Mouse (Mus musculus) heart, embryonic 16.5 days (tissue): ENCODE measurements around the gene Eif4g3. TPM values are rescaled to one million over a fixed set of nuclear protein-coding genes. Genes with fewer than 3 reads are reported as not detected.
A peak's percentile ranks its signal among the peaks of the same experiment; 100 is the strongest.

Experiments
- ATAC-seq: fragments of 200-750 bp; cut with Nextera tagmentation; replicated peaks from 2 replicates; pipeline ENCODE4 v1.8.0; 2017; ENCODE audit warnings: moderate number of reproducible peaks; ENCODE audit not compliant: insufficient read depth, low FRiP score; ENCODE audit errors: extremely low read depth
- H3K27ac ChIP-seq: fragments of 300-500 bp; sonication (generic); 2 replicates; pipeline ENCODE4 v1.5.1; 2014; ENCODE audit warnings: mild to moderate bottlenecking, low read length, control low read depth, moderate library complexity
- H3K27me3 ChIP-seq: fragments of 300-500 bp; sonication (generic); 2 replicates; pipeline ENCODE4 v1.6.1; 2014; ENCODE audit warnings: low read length, mixed read lengths; ENCODE audit not compliant: control insufficient read depth, insufficient read depth
- H3K36me3 ChIP-seq: fragments of 300-500 bp; sonication (generic); 2 replicates; pipeline ENCODE4 v1.6.1; 2014; ENCODE audit not compliant: control insufficient read depth, insufficient read depth
- H3K4me1 ChIP-seq: fragments of 300-500 bp; sonication (generic); 2 replicates; pipeline ENCODE4 v1.6.1; 2014; ENCODE audit warnings: low read length, mixed read lengths; ENCODE audit not compliant: control insufficient read depth, insufficient read depth
- H3K4me2 ChIP-seq: fragments of 300-500 bp; sonication (generic); 2 replicates; pipeline ENCODE4 v1.6.1; 2014; ENCODE audit warnings: low read depth, mild to moderate bottlenecking, control low read depth, low read length
- H3K4me3 ChIP-seq: fragments of 300-500 bp; sonication (generic); 2 replicates; pipeline ENCODE4 v1.5.1; 2014; ENCODE audit warnings: mild to moderate bottlenecking, control low read depth, low read length
- H3K9ac ChIP-seq: fragments of 300-500 bp; sonication (generic); 2 replicates; pipeline ENCODE4 v1.6.1; 2014; ENCODE audit warnings: low read length, control low read depth
- H3K9me3 ChIP-seq: fragments of 300-500 bp; sonication (generic); replicated peaks from 2 replicates; pipeline ENCODE4 v1.6.1; 2016; ENCODE audit warnings: low read length; ENCODE audit not compliant: control insufficient read depth
- WGBS: fragments of 180-500 bp; shearing (Covaris S2); extraction: QIAGEN DNeasy Blood & Tissue Kit; methylation state at CpG from one replicate; pipeline ENCODE4 v1.1.7; 2014; 5-methylcytosine and 5-hydroxymethylcytosine counted together
- polyA plus RNA-seq: library from polyadenylated mRNA; unstranded; fragments of >200 nt; fragmentation: Nextera tagmentation; extraction: Ambion mirVana; gene quantifications from 2 replicates; pipeline ENCODE4 v1.2.1, GENCODE M21; 2015

Gene Eif4g3
- polyA plus RNA-seq, 1 experiment from 2014 or later = 18.9 TPM

DNA sequence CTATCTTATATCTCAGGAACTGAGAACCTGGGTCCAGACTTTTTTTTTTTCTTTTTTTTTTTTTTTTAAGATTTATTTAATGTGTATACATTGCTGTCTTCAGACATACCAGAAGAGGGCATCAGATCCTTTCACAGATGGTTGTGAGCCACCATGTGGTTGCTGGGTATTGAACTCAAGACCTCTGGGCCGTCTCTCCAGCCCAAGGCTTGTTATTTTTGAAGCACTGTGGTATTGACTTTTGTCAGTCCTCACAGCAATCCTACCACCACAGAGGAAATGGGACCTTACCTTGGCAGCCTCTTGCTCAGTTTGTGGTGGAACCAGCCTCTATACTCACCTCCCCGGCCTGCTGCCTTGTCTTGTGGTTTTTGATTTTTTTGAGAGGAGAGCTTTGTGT is 137.3 kb downstream of the Eif4g3 start:
- Histone ChIP-seq H3K4me2 (no peak overlapping the region), H3K36me3 (peaks cover 27% of the 10 kb centered on the region), H3K4me1 (no peaks in the 10 kb centered on the region), H3K27ac (no peak overlapping the region), H3K27me3 (no peaks in the 10 kb centered on the region), H3K9me3 (no peaks in the 10 kb centered on the region), H3K9ac (no peak overlapping the region), H3K4me3 (no peak overlapping the region)
- WGBS = 73% methylated on average over 2 of the region's 2 CpGs
- ATAC-seq = no peak

DNA sequence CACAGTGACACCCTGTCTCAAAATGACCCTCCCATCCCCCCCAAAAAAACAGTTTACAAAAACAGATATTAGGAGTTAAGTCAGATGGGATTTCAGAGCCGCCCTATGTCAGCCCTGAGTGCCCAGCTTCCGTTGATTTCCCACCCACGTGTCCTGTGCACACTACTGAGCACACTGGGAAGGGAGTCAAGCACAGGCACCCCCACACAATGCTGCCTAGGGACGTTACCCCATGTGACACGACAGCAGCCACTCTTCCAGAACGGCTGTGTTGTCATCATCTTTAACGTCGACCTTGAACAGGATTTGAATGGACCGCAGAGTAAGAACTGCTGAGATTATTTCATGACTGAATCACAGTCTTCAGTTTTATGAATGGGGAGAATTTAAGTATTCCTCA is 138.4 kb downstream of the Eif4g3 start:
- Histone ChIP-seq H3K27ac (no peak overlapping the region), H3K4me1 (no peaks in the 10 kb centered on the region), H3K27me3 (no peaks in the 10 kb centered on the region), H3K36me3 (peaks cover 22% of the 10 kb centered on the region), H3K9ac (no peak overlapping the region), H3K4me2 (no peak overlapping the region), H3K4me3 (no peak overlapping the region), H3K9me3 (no peaks in the 10 kb centered on the region)
- no peak; the same call in 1 of the 2 replicates for ATAC-seq
- 44% methylated on average over 9 of the region's 9 CpGs for WGBS

DNA sequence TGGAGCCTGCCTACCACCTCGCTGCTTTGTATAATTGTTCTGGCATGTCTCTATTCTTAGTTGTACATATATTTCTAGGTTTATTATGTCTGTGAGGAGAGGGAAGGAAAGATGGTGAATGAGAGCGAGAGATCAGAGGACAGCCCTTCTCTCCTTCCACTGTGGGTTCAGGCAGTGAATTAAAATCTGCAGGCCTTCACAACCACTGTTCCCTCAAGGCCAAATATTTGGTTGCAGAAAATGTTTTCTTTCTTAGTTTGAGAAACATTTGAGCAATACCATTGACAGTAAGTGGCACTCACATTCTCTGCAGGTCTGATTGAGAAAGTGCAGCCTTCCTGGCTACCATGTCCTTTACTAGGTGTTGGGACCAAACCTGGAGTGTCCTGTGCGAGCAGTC is 138.9 kb downstream of the Eif4g3 start:
- Histone ChIP-seq H3K9me3 (no peaks in the 10 kb centered on the region), H3K4me2 (no peak overlapping the region), H3K9ac (no peak overlapping the region), H3K27me3 (no peaks in the 10 kb centered on the region), H3K4me3 (no peak overlapping the region), H3K4me1 (no peaks in the 10 kb centered on the region), H3K36me3 (peaks cover 17% of the 10 kb centered on the region; the same call in 1 of the 2 replicates), H3K27ac (no peak overlapping the region)
- ATAC-seq = no peak
- 91% methylated on average over 3 of the region's 3 CpGs for WGBS

DNA sequence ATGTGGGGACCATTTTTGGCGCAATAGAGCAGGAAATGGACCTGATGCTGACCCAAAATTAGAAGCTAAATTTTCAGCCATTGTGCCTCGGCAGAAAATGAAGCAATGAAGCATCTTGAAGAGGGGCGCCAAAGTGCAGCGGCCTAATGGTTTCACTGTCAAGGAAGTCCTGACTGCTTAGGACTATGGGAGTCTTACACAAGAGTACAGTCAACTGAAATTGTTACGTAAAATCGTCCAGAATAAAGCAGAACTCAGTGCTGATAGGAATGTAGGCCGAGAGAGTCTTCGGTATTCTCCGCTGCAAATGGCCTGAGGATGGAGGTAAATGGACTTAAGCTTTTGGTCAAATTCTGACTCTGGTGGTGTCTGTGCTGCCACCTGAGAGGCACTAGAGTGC is 140.5 kb downstream of the Eif4g3 start:
- H3K27me3 ChIP-seq = no peaks in the 10 kb centered on the region
- H3K27ac ChIP-seq = no peak overlapping the region
- H3K4me1 ChIP-seq = no peaks in the 10 kb centered on the region
- no peak overlapping the region for H3K9ac ChIP-seq
- H3K4me2 ChIP-seq = no peak overlapping the region
- no peak for ATAC-seq
- H3K9me3 ChIP-seq = no peaks in the 10 kb centered on the region
- H3K4me3 ChIP-seq = no peak overlapping the region
- H3K36me3 ChIP-seq = peaks cover 7% of the 10 kb centered on the region; the same call in 1 of the 2 replicates
- 90% methylated on average over 9 of the region's 9 CpGs for WGBS

DNA sequence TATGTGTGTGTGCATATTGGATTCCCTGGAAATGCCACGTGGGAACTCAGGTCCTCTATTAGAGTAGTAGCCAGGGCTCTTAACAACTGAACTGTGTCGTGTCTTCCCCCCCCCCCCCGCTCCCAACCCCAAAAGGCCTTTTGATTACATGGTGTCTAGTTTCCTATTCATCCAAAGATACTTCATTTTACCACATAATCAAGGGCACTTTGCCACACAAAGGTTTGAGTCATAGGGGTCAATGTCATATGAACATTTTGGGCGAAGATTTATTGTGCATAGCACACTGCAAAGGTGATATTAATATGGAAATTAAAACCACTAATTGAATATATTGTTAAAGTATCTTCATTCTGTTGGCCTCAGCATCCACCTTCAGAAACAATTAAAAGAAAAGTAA is 144.5 kb downstream of the Eif4g3 start:
- Histone ChIP-seq H3K27me3 (no peaks in the 10 kb centered on the region), H3K9me3 (no peaks in the 10 kb centered on the region), H3K4me3 (no peak overlapping the region), H3K36me3 (peaks cover 7% of the 10 kb centered on the region; the same call in 1 of the 2 replicates), H3K4me1 (peaks cover 7% of the 10 kb centered on the region; the same call in 1 of the 2 replicates), H3K4me2 (no peak overlapping the region), H3K27ac (no peak overlapping the region), H3K9ac (no peak overlapping the region)
- 69% methylated on average over 4 of the region's 4 CpGs for WGBS
- no peak for ATAC-seq

DNA sequence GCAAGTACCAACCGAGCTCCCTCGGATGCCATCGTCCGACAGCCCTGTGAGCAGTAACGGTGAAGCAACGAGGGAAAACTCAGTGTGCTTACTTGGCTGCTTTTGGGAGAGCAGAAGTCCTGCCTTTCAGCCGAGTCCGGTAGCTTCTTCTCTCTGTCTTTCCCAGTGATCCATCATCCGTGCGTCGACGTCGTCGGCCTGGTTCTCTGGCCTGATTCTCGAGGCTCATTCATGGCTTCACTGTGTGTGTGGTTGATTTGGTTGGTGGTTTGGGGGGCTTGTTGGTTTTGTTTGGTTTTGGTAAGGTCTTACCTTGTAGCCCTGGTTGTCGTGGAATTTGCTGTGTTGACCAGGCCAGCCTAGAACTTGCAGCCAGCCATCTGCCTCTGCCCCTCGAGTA is 145.0 kb downstream of the Eif4g3 start:
- H3K4me3 ChIP-seq = no peak overlapping the region
- H3K27ac ChIP-seq = no peak overlapping the region
- H3K4me1 ChIP-seq = peaks cover 7% of the 10 kb centered on the region; the same call in 1 of the 2 replicates
- H3K36me3 ChIP-seq = peaks cover 7% of the 10 kb centered on the region; the same call in 1 of the 2 replicates
- H3K9me3 ChIP-seq = no peaks in the 10 kb centered on the region
- WGBS = 81% methylated on average over 17 of the region's 17 CpGs
- H3K9ac ChIP-seq = no peak overlapping the region
- ATAC-seq = no peak
- H3K4me2 ChIP-seq = no peak overlapping the region
- no peaks in the 10 kb centered on the region for H3K27me3 ChIP-seq

DNA sequence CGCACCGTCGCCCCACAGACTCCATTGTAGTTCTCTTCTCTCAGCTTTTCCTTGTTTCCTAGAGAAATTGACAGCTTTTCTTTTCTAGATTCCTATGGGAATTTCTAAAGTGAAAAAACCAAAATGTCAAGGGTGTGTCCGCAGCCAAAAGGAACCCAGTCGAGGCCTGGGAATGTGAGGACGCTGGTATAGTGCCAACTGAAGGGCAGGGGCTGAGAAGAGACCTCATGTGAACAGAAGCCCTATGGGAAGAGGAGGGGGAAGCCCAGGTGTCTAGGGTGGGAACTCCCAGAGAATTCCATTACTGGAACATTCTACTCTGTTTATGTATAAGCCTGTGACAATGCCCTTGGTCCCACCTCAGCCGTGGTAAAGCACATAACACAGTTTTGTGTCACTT is 145.4 kb downstream of the Eif4g3 start:
- 79% methylated on average over 7 of the region's 7 CpGs for WGBS
- no peak overlapping the region for H3K4me3 ChIP-seq

DNA sequence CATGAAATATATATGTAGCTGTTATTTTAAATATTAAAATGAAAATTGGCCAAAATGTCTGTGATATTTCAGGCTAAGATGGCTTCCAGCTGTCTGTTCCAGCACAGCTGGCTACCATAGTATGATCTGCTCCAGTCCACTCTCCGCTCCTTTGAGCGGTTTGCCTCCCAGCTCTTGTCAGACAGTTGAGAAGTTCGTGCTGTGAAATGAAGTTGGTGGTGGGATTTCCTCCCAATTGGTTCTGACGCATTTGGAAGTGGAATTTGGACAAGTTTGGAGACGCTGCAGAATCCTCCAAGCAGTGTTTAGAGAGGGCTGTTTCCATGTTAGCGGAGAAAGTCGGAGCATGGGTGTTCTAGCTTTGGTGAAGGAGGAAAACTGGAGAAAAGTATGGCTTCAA is 148.5 kb downstream of the Eif4g3 start:
- Histone ChIP-seq H3K27ac (peak overlapping the region; percentile 62), H3K4me2 (no peak overlapping the region), H3K4me3 (no peak overlapping the region), H3K4me1 (peaks cover 7% of the 10 kb centered on the region; the same call in 1 of the 2 replicates), H3K27me3 (no peaks in the 10 kb centered on the region), H3K9me3 (no peaks in the 10 kb centered on the region), H3K9ac (no peak overlapping the region), H3K36me3 (no peaks in the 10 kb centered on the region)
- no peak for ATAC-seq
- 75% methylated on average over 7 of the region's 7 CpGs for WGBS

More for the DNA sequence above, 145.4 kb downstream of the Eif4g3 start:
- Histone ChIP-seq H3K4me1 (peaks cover 7% of the 10 kb centered on the region; the same call in 1 of the 2 replicates), H3K27me3 (no peaks in the 10 kb centered on the region), H3K36me3 (peaks cover 6% of the 10 kb centered on the region; the same call in 1 of the 2 replicates), H3K9me3 (no peaks in the 10 kb centered on the region), H3K27ac (no peak overlapping the region), H3K4me2 (no peak overlapping the region), H3K9ac (no peak overlapping the region)
- ATAC-seq = no peak

DNA sequence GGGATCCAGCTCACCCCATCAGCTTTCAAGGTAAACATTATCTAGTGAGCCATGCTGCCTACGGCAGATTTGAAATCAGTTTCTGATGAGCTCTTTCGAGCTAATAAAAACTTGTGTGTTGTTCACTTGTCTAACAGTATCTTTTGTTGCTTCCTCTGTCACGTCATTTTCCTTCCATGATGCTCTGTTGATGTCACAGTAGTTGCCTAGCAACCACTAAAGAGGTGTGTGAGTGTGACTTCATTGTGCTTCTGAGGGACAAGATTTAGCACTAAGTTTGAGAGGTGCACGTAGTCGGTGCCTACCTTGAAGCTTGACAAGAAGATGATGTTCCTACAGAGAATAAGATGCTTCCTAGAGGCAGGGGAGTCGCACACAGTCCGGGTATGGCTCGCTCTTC is 154.4 kb downstream of the Eif4g3 start:
- Histone ChIP-seq H3K4me1 (peaks cover under 1% of the 10 kb centered on the region; the same call in 1 of the 2 replicates), H3K4me2 (no peak overlapping the region), H3K9ac (no peak overlapping the region), H3K36me3 (peaks cover 5% of the 10 kb centered on the region; the same call in 1 of the 2 replicates), H3K27me3 (no peaks in the 10 kb centered on the region), H3K27ac (no peak overlapping the region), H3K4me3 (no peak overlapping the region), H3K9me3 (no peaks in the 10 kb centered on the region)
- WGBS = 76% methylated on average over 8 of the region's 8 CpGs
- no peak for ATAC-seq
